Mouse (Mus musculus) right cerebral cortex, postnatal 14 days (tissue): Measurements from ENCODE around the gene Pou4f1.

Experiments
- DNase-seq: peaks from one replicate; pipeline ENCODE4 v3.0.0; 2022

Gene Pou4f1

DNA sequence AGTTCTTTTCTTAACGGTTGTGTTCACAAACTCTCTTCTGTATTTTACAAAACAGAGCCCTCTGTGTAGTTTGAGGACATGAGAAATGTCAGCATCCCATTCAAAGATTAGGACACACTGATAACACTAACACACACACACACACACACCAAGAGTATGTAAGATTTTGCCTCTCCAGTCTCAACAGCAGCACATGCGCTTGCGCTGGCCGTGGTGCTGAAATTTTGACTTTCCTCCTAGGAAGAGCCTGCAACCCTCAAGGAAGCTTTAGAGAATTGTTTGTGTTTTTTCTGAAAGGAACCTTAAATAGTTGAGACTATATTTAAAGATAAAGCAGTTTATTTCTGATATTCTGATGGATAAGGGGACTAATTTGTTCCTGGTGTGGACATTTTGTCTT, 14.0 kb downstream of the Pou4f1 start:
- DNase-seq = peak; percentile 26

DNA sequence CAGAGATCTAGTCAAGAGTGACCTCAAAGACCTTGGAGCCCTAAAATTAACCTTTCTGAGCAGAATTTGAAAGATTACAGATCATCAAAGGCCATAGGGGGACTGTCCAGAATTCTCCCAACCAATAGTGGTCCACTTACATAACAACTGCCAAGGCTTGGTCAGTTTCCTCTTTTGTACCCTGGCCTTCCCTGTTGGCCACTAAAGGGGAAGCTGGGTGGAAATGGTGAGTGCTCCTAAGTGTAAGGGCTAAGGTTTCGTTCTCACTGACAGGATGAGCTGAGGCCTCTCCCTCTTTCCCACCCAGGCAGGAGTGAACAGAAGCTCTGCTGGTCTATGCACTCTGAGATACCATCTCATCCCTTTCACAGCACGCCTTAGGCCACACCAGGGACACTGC, 33.5 kb downstream of the Pou4f1 start:
- no peak for DNase-seq

DNA sequence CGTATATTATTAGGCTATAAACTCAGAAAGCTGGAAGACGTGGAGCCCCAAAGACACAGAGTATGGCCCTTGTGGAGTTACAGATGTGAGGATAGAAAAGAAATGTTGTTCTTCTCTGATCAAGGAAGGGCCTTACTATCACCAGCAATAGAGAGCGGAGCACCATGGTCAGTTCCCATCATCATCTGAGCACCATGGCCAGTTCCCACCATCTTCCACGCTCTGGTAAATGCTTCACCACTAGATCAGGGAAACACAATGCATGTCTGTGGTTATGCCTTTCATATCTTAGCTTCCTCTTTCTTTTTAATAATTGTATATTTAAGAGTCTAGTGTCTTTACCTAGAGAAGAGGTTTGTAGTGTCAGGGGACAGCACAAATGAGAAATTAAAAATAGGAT, 37.0 kb downstream of the Pou4f1 start:
- no peak for DNase-seq

- no peak for DNase-seq
Measured at GRCm38 (mm10) chr14:104423688-104424470, 43.9 kb downstream of the Pou4f1 start.
